Mouse (Mus musculus) heart, embryonic 12.5 days (tissue): ENCODE measurements at regions not wholly inside any gene's neighbourhood (a gene's known extent, or its start where the extent isn't known, plus 50 kb on each side); places are given as distances from the start of the nearest gene placed in this dataset.

Experiments
- ATAC-seq: fragments of 200-750 bp; cut with Nextera tagmentation; 2 replicates; pipeline ENCODE4 v1.8.0; 2017; ENCODE audit warnings: moderate TSS enrichment, moderate library complexity; ENCODE audit not compliant: insufficient number of reproducible peaks, low FRiP score
- H3K27ac ChIP-seq: fragments of 300-500 bp; sonication (generic); 2 replicates; pipeline ENCODE4 v1.5.1; 2016; ENCODE audit warnings: mild to moderate bottlenecking, moderate library complexity; ENCODE audit not compliant: poor library complexity, severe bottlenecking
- H3K27me3 ChIP-seq: fragments of 300-500 bp; sonication (generic); replicated peaks from 2 replicates; pipeline ENCODE4 v1.6.1; 2016; ENCODE audit warnings: mild to moderate bottlenecking, moderate library complexity
- H3K36me3 ChIP-seq: fragments of 300-500 bp; sonication (generic); 2 replicates; pipeline ENCODE4 v1.6.1; 2016; ENCODE audit warnings: mild to moderate bottlenecking, moderate library complexity
- H3K4me1 ChIP-seq: fragments of 300-500 bp; sonication (generic); replicated peaks from 2 replicates; pipeline ENCODE4 v1.6.1; 2016; ENCODE audit warnings: mild to moderate bottlenecking
- H3K4me2 ChIP-seq: fragments of 300-500 bp; sonication (generic); 2 replicates; pipeline ENCODE4 v1.6.1; 2016; ENCODE audit warnings: mild to moderate bottlenecking, moderate library complexity
- H3K4me3 ChIP-seq: fragments of 300-500 bp; sonication (generic); 2 replicates; pipeline ENCODE4 v1.5.1; 2016; ENCODE audit warnings: mild to moderate bottlenecking
- H3K9ac ChIP-seq: fragments of 300-500 bp; sonication (generic); 2 replicates; pipeline ENCODE4 v1.6.1; 2016; ENCODE audit warnings: mild to moderate bottlenecking, moderate library complexity
- H3K9me3 ChIP-seq: fragments of 300-500 bp; sonication (generic); replicated peaks from 2 replicates; pipeline ENCODE4 v1.6.1; 2016; ENCODE audit warnings: mild to moderate bottlenecking, moderate library complexity
- WGBS: fragments of 180-500 bp; shearing (Covaris S2); methylation state at CpG from one replicate; pipeline ENCODE4 v1.1.7; 2016; 5-methylcytosine and 5-hydroxymethylcytosine counted together

- WGBS, result 78% methylated on average over 2 of the region's 2 CpGs
- no peaks in the 10 kb centered on the region for H3K4me1 ChIP-seq
- no peak for ATAC-seq
These were observed 129.4 kb downstream of the Zpld1 start for GRCm38 (mm10) chr16:55168433-55168832.

GRCm38 (mm10) chr16:55166181-55166848, 131.5 kb downstream of the Zpld1 start:
- no peak overlapping the region for H3K4me2 ChIP-seq
- ATAC-seq, result no peak
- H3K9ac ChIP-seq, result no peak overlapping the region
- H3K27ac ChIP-seq, result no peak overlapping the region
- H3K27me3 ChIP-seq, result no peaks in the 10 kb centered on the region
- 52% methylated on average over 8 of the region's 8 CpGs for WGBS
- H3K36me3 ChIP-seq, result no peaks in the 10 kb centered on the region
- no peaks in the 10 kb centered on the region for H3K4me1 ChIP-seq
- no peaks in the 10 kb centered on the region for H3K9me3 ChIP-seq
- no peak overlapping the region for H3K4me3 ChIP-seq

More at GRCm38 (mm10) chr16:55168433-55168832, 129.4 kb downstream of the Zpld1 start:
- no peak overlapping the region for H3K27ac ChIP-seq
- H3K9me3 ChIP-seq, result no peaks in the 10 kb centered on the region
- H3K36me3 ChIP-seq, result no peaks in the 10 kb centered on the region
- H3K4me2 ChIP-seq, result no peak overlapping the region
- no peaks in the 10 kb centered on the region for H3K27me3 ChIP-seq
- no peak overlapping the region for H3K4me3 ChIP-seq
- no peak overlapping the region for H3K9ac ChIP-seq

- Histone ChIP-seq H3K4me3 (no peak overlapping the region), H3K27me3 (no peaks in the 10 kb centered on the region), H3K36me3 (no peaks in the 10 kb centered on the region), H3K27ac (no peak overlapping the region), H3K9me3 (no peaks in the 10 kb centered on the region), H3K4me1 (no peaks in the 10 kb centered on the region), H3K9ac (no peak overlapping the region), H3K4me2 (no peak overlapping the region)
- WGBS, result 67% methylated on average over 6 of the region's 6 CpGs
- ATAC-seq, result no peak
These were observed 134.9 kb downstream of the Zpld1 start for GRCm38 (mm10) chr16:55162926-55163325.

GRCm38 (mm10) chr16:55151726-55152125, 146.1 kb downstream of the Zpld1 start:
- H3K9me3 ChIP-seq, result no peaks in the 10 kb centered on the region
- no peaks in the 10 kb centered on the region for H3K36me3 ChIP-seq
- no peaks in the 10 kb centered on the region for H3K27me3 ChIP-seq
- H3K9ac ChIP-seq, result no peak overlapping the region
- H3K27ac ChIP-seq, result no peak overlapping the region
- ATAC-seq, result no peak
- H3K4me1 ChIP-seq, result no peaks in the 10 kb centered on the region
- WGBS, result 38% methylated on average over 4 of the region's 4 CpGs
- H3K4me3 ChIP-seq, result no peak overlapping the region
- H3K4me2 ChIP-seq, result no peak overlapping the region

- whole genome bisulfite sequencing, result 86% methylated on average over 6 of the region's 6 CpGs
- Histone ChIP-seq H3K27ac (no peak overlapping the region), H3K4me1 (no peaks in the 10 kb centered on the region), H3K36me3 (no peaks in the 10 kb centered on the region), H3K4me2 (no peak overlapping the region), H3K9me3 (no peaks in the 10 kb centered on the region), H3K27me3 (no peaks in the 10 kb centered on the region), H3K9ac (no peak overlapping the region), H3K4me3 (no peak overlapping the region)
- no peak for ATAC-seq
These were observed 155.2 kb downstream of the Zpld1 start for GRCm38 (mm10) chr16:55142431-55143173.

GRCm38 (mm10) chr16:55134961-55135360, 162.8 kb downstream of the Zpld1 start:
- no peaks in the 10 kb centered on the region for H3K36me3 ChIP-seq
- H3K27ac ChIP-seq, result no peak overlapping the region
- no peak overlapping the region for H3K9ac ChIP-seq
- ATAC-seq, result no peak
- H3K4me1 ChIP-seq, result no peaks in the 10 kb centered on the region
- no peak overlapping the region for H3K4me3 ChIP-seq
- H3K4me2 ChIP-seq, result no peak overlapping the region
- H3K27me3 ChIP-seq, result no peaks in the 10 kb centered on the region
- H3K9me3 ChIP-seq, result no peaks in the 10 kb centered on the region

GRCm38 (mm10) chr16:55097651-55098050, 200.1 kb downstream of the Zpld1 start:
- Histone ChIP-seq H3K4me1 (no peaks in the 10 kb centered on the region), H3K27me3 (no peaks in the 10 kb centered on the region), H3K9ac (no peak overlapping the region), H3K9me3 (no peaks in the 10 kb centered on the region), H3K27ac (no peak overlapping the region), H3K4me3 (no peak overlapping the region), H3K4me2 (no peak overlapping the region), H3K36me3 (no peaks in the 10 kb centered on the region)
- 72% methylated on average over 1 of the region's 1 CpGs for WGBS
- ATAC-seq, result no peak

GRCm38 (mm10) chr16:55087461-55087860, 210.3 kb downstream of the Zpld1 start:
- Histone ChIP-seq H3K9me3 (no peaks in the 10 kb centered on the region), H3K36me3 (no peaks in the 10 kb centered on the region), H3K27ac (no peak overlapping the region), H3K4me2 (no peak overlapping the region), H3K4me3 (no peak overlapping the region), H3K9ac (no peak overlapping the region), H3K4me1 (no peaks in the 10 kb centered on the region), H3K27me3 (no peaks in the 10 kb centered on the region)
- 96% methylated on average over 1 of the region's 1 CpGs for WGBS
- no peak for ATAC-seq

GRCm38 (mm10) chr16:55076172-55076571, 221.6 kb downstream of the Zpld1 start:
- Histone ChIP-seq H3K4me3 (no peak overlapping the region), H3K9ac (no peak overlapping the region), H3K27me3 (no peaks in the 10 kb centered on the region), H3K27ac (no peak overlapping the region), H3K9me3 (no peaks in the 10 kb centered on the region), H3K36me3 (no peaks in the 10 kb centered on the region), H3K4me1 (no peaks in the 10 kb centered on the region), H3K4me2 (no peak overlapping the region)
- no peak for ATAC-seq
- 82% methylated on average over 1 of the region's 1 CpGs for WGBS

- ATAC-seq, result no peak
- Histone ChIP-seq H3K4me1 (no peaks in the 10 kb centered on the region), H3K4me3 (no peak overlapping the region), H3K9ac (no peak overlapping the region), H3K27ac (no peak overlapping the region), H3K27me3 (no peaks in the 10 kb centered on the region), H3K9me3 (no peaks in the 10 kb centered on the region), H3K4me2 (no peak overlapping the region), H3K36me3 (no peaks in the 10 kb centered on the region)
- WGBS, result 81% methylated on average over 6 of the region's 6 CpGs
These were observed 258.0 kb downstream of the Zpld1 start for GRCm38 (mm10) chr16:55039777-55040176.

GRCm38 (mm10) chr16:55001661-55002289, 296.0 kb downstream of the Zpld1 start:
- no peak for ATAC-seq
- Histone ChIP-seq H3K36me3 (no peaks in the 10 kb centered on the region), H3K4me3 (no peak overlapping the region), H3K4me1 (no peaks in the 10 kb centered on the region), H3K9ac (no peak overlapping the region), H3K9me3 (no peaks in the 10 kb centered on the region), H3K4me2 (no peak overlapping the region), H3K27me3 (no peaks in the 10 kb centered on the region), H3K27ac (no peak overlapping the region)
- 73% methylated on average over 2 of the region's 2 CpGs for WGBS
